27 mouse cellular contexts compared by ENCODE assay signal in genomic region chr7:98142247-98142646, GRCm38 (mm10). TPM values are rescaled to one million over a fixed set of nuclear protein-coding genes. Genes with fewer than 3 reads are reported as not detected.
DNase-seq lines count a peak whose midpoint lies in the region; ATAC-seq and TF ChIP-seq lines count a peak whose summit lies in the region.
"Had no signal": no experiment of that assay in that cellular context is flagged by ENCODE, and none has a peak within 500 bp of the region (broad histone marks: within the 10 kb centered on the region; RNA-seq: fewer than 3 reads in every experiment).

No protein-coding gene starts in this region.

- no peak overlapping the region for H3K4me3 ChIP-seq in hindbrain, embryonic 13.5 days
- H3K4me3 ChIP-seq in hindbrain, embryonic 11.5 days (ENCODE audit: low read depth, low read length): no peak overlapping the region
- no peak overlapping the region for H3K4me3 ChIP-seq in midbrain, embryonic 10.5 days
- H3K4me3 ChIP-seq in midbrain, embryonic 14.5 days (replicated peaks; ENCODE audit: low read depth, low read length): no peak overlapping the region
- H3K4me3 ChIP-seq in hindbrain, postnatal 0 days (ENCODE audit: low read length): no peak overlapping the region
- H3K4me3 ChIP-seq in neural tube, embryonic 15.5 days (replicated peaks): no peak overlapping the region
- H3K4me3 ChIP-seq: embryonic facial prominence, embryonic 13.5 days; erythroblast, embryonic 14.5 days; heart, embryonic 15.5 days; stomach, embryonic 15.5 days had no signal

- H3K27me3 ChIP-seq in hindbrain, embryonic 13.5 days: peaks cover 8% of the 10 kb centered on the region; the same call in 1 of the 2 replicates
- H3K27me3 ChIP-seq in hindbrain, embryonic 11.5 days (ENCODE audit: control insufficient read depth, insufficient read depth, low read length): no peaks in the 10 kb centered on the region
- no peaks in the 10 kb centered on the region for H3K27me3 ChIP-seq in midbrain, embryonic 10.5 days (ENCODE audit: low read depth, poor library complexity, severe bottlenecking)
- H3K27me3 ChIP-seq in midbrain, embryonic 14.5 days (ENCODE audit: control insufficient read depth, insufficient read depth, low read length): no peaks in the 10 kb centered on the region
- no peaks in the 10 kb centered on the region for H3K27me3 ChIP-seq in hindbrain, postnatal 0 days (ENCODE audit: insufficient read depth, low read length)
- H3K27me3 ChIP-seq in neural tube, embryonic 15.5 days (replicated peaks): no peaks in the 10 kb centered on the region
- H3K27me3 ChIP-seq: embryonic facial prominence, embryonic 13.5 days; heart, embryonic 15.5 days; stomach, embryonic 15.5 days had no signal

- 36% methylated on average over 8 of the region's 8 CpGs for WGBS in hindbrain, embryonic 13.5 days
- 39% methylated on average over 8 of the region's 8 CpGs for WGBS in hindbrain, embryonic 11.5 days
- 37% methylated on average over 8 of the region's 8 CpGs for WGBS in midbrain, embryonic 10.5 days
- 20% methylated on average over 8 of the region's 8 CpGs for WGBS in midbrain, embryonic 14.5 days
- 28% methylated on average over 8 of the region's 8 CpGs for whole genome bisulfite sequencing in hindbrain, postnatal 0 days
- 37% methylated on average over 8 of the region's 8 CpGs for WGBS in neural tube, embryonic 15.5 days

- no peak overlapping the region for H3K4me2 ChIP-seq in hindbrain, embryonic 13.5 days
- no peak overlapping the region for H3K4me2 ChIP-seq in hindbrain, embryonic 11.5 days (replicated peaks; ENCODE audit: low read depth, low read length)
- H3K4me2 ChIP-seq in midbrain, embryonic 14.5 days (ENCODE audit: low read length): no peak overlapping the region
- no peak overlapping the region for H3K4me2 ChIP-seq in hindbrain, postnatal 0 days (ENCODE audit: low read depth, low read length)
- H3K4me2 ChIP-seq in neural tube, embryonic 15.5 days: no peak overlapping the region
- H3K4me2 ChIP-seq: embryonic facial prominence, embryonic 13.5 days; heart, embryonic 15.5 days; stomach, embryonic 15.5 days had no signal

- H3K9ac ChIP-seq in hindbrain, embryonic 13.5 days: no peak overlapping the region
- H3K9ac ChIP-seq in hindbrain, embryonic 11.5 days (ENCODE audit: low read depth, low read length): no peak overlapping the region
- H3K9ac ChIP-seq in midbrain, embryonic 14.5 days (replicated peaks; ENCODE audit: low read length): no peak overlapping the region
- no peak overlapping the region for H3K9ac ChIP-seq in hindbrain, postnatal 0 days (replicated peaks; ENCODE audit: low read length)
- H3K9ac ChIP-seq in neural tube, embryonic 15.5 days (replicated peaks): no peak overlapping the region
- H3K9ac ChIP-seq: embryonic facial prominence, embryonic 13.5 days; heart, embryonic 15.5 days; stomach, embryonic 15.5 days had no signal

- H3K36me3 ChIP-seq in hindbrain, embryonic 13.5 days: no peaks in the 10 kb centered on the region
- H3K36me3 ChIP-seq in hindbrain, embryonic 11.5 days (ENCODE audit: control insufficient read depth, insufficient read depth, low read length): no peaks in the 10 kb centered on the region
- no peaks in the 10 kb centered on the region for H3K36me3 ChIP-seq in midbrain, embryonic 10.5 days
- H3K36me3 ChIP-seq in midbrain, embryonic 14.5 days (ENCODE audit: control insufficient read depth, insufficient read depth, low read length): no peaks in the 10 kb centered on the region
- H3K36me3 ChIP-seq in hindbrain, postnatal 0 days (ENCODE audit: insufficient read depth, low read length): no peaks in the 10 kb centered on the region
- peaks cover 6% of the 10 kb centered on the region; the same call in 1 of the 2 replicates for H3K36me3 ChIP-seq in neural tube, embryonic 15.5 days
- H3K36me3 ChIP-seq: embryonic facial prominence, embryonic 13.5 days; heart, embryonic 15.5 days; stomach, embryonic 15.5 days had no signal

- DNase-seq in hindbrain, embryonic 11.5 days (ENCODE audit: low spot score): no peak
- no peak for DNase-seq in midbrain, embryonic 10.5 days (ENCODE audit: low spot score)
- DNase-seq in midbrain, embryonic 14.5 days: no peak
- DNase-seq in hindbrain, postnatal 0 days (ENCODE audit: low spot score): peak; percentile 55
- DNase-seq in adrenal gland, postnatal 10 days: no peak
- DNase-seq: adrenal gland, adult 2 months; cerebellum, adult 18-20 months; cerebellum, postnatal 14 days; gastrocnemius, postnatal 36 days; heart, postnatal 36 days; kidney, adult 9 months; lung, postnatal 4 days; thymus, postnatal 25 days had no signal

- H3K27ac ChIP-seq in hindbrain, embryonic 13.5 days: peak overlapping the region; percentile 30; the same call in 1 of the 2 replicates
- no peak overlapping the region for H3K27ac ChIP-seq in hindbrain, embryonic 11.5 days (ENCODE audit: low read depth, low read length)
- peak overlapping the region; percentile 50; the same call in 1 of the 2 replicates for H3K27ac ChIP-seq in midbrain, embryonic 10.5 days (replicated peaks)
- no peak overlapping the region for H3K27ac ChIP-seq in midbrain, embryonic 14.5 days (replicated peaks; ENCODE audit: low read depth, low read length)
- peak overlapping the region; percentile 0; the same call in 1 of the 2 replicates for H3K27ac ChIP-seq in hindbrain, postnatal 0 days
- peak overlapping the region; percentile 37; the same call in 1 of the 2 replicates for H3K27ac ChIP-seq in neural tube, embryonic 15.5 days (replicated peaks)
- H3K27ac ChIP-seq: embryonic facial prominence, embryonic 13.5 days; heart, embryonic 15.5 days; stomach, embryonic 15.5 days had no signal

- peaks cover 44% of the 10 kb centered on the region for H3K4me1 ChIP-seq in hindbrain, embryonic 13.5 days (replicated peaks)
- no peaks in the 10 kb centered on the region for H3K4me1 ChIP-seq in hindbrain, embryonic 11.5 days (replicated peaks; ENCODE audit: control insufficient read depth, insufficient read depth, low read length)
- peaks cover 48% of the 10 kb centered on the region for H3K4me1 ChIP-seq in midbrain, embryonic 10.5 days
- no peaks in the 10 kb centered on the region for H3K4me1 ChIP-seq in midbrain, embryonic 14.5 days (ENCODE audit: control insufficient read depth, insufficient read depth, low read length)
- peaks cover 14% of the 10 kb centered on the region for H3K4me1 ChIP-seq in hindbrain, postnatal 0 days (ENCODE audit: insufficient read depth, low read length)
- peaks cover 33% of the 10 kb centered on the region for H3K4me1 ChIP-seq in neural tube, embryonic 15.5 days

- no peak for TF ChIP-seq CTCF in hindbrain, postnatal 0 days (IDR thresholded peaks at IDR 0.05; ENCODE audit: low read depth)

- ATAC-seq in hindbrain, embryonic 13.5 days (ENCODE audit: low FRiP score): 0 out of 2 replicates have a peak, but pooled peaks have one; percentile 9
- ATAC-seq in hindbrain, embryonic 11.5 days (ENCODE audit: low FRiP score): no peak
- ATAC-seq in midbrain, embryonic 14.5 days (ENCODE audit: low FRiP score, low TSS enrichment): no peak
- peak; percentile 63 for ATAC-seq in hindbrain, postnatal 0 days
- ATAC-seq in neural tube, embryonic 15.5 days (ENCODE audit: low FRiP score): peak; percentile 58

- no peaks in the 10 kb centered on the region for H3K9me3 ChIP-seq in hindbrain, embryonic 13.5 days
- no peaks in the 10 kb centered on the region for H3K9me3 ChIP-seq in hindbrain, embryonic 11.5 days (ENCODE audit: control insufficient read depth, low read length)
- H3K9me3 ChIP-seq in midbrain, embryonic 10.5 days (replicated peaks): no peaks in the 10 kb centered on the region
- H3K9me3 ChIP-seq in midbrain, embryonic 14.5 days (ENCODE audit: control insufficient read depth, low read length): no peaks in the 10 kb centered on the region
- no peaks in the 10 kb centered on the region for H3K9me3 ChIP-seq in hindbrain, postnatal 0 days (ENCODE audit: low read length)
- H3K9me3 ChIP-seq in neural tube, embryonic 15.5 days (replicated peaks): no peaks in the 10 kb centered on the region
- H3K9me3 ChIP-seq: embryonic facial prominence, embryonic 13.5 days; heart, embryonic 15.5 days; stomach, embryonic 15.5 days had no signal

RNA-seq across cellular contexts. Expression of gene Omp, which starts 3.1 kb away (rescaled TPM):
- 0.30 and 0.49 TPM in 2 replicates for polyA plus RNA-seq in hindbrain, embryonic 13.5 days (2015; fragmentation: Nextera tagmentation; extraction: Ambion mirVana)
- 0.24 and 0.25 TPM in 2 replicates for polyA plus RNA-seq in hindbrain, embryonic 11.5 days (2014; fragmentation: Nextera tagmentation; extraction: Ambion mirVana)
- 0.10 TPM in 2 replicates for polyA plus RNA-seq in midbrain, embryonic 10.5 days (2016; fragmentation: Nextera tagmentation; extraction: Ambion mirVana)
- polyA plus RNA-seq in midbrain, embryonic 14.5 days (2014; fragmentation: Nextera tagmentation; extraction: Ambion mirVana): 0.29 and 0.43 TPM in 2 replicates
- 0.07 and 0.47 TPM in 2 replicates for total RNA-seq in hindbrain, postnatal 0 days (2014; rRNA removed)
- 0.48 and 0.49 TPM in 2 replicates for polyA plus RNA-seq in hindbrain, postnatal 0 days (2015; fragmentation: Nextera tagmentation; extraction: Ambion mirVana)
- 0.81 and 0.91 TPM in 2 replicates for polyA plus RNA-seq in neural tube, embryonic 15.5 days (2015; fragmentation: Nextera tagmentation; extraction: Ambion mirVana)
- 1 to 10 TPM in 1 of 2 experiments, under 1 TPM in 1; 0.66 to 1.2 TPM for total RNA-seq in adrenal gland, postnatal 10 days (2021)

RNA-seq across cellular contexts. Expression of gene Myo7a, which starts 22.9 kb away (rescaled TPM):
- 17.3 and 18.4 TPM in 2 replicates for polyA plus RNA-seq in hindbrain, embryonic 13.5 days (2015; fragmentation: Nextera tagmentation; extraction: Ambion mirVana)
- polyA plus RNA-seq in hindbrain, embryonic 11.5 days (2014; fragmentation: Nextera tagmentation; extraction: Ambion mirVana): 10.7 and 15.2 TPM in 2 replicates
- polyA plus RNA-seq in midbrain, embryonic 10.5 days (2016; fragmentation: Nextera tagmentation; extraction: Ambion mirVana): 17.7 and 19.2 TPM in 2 replicates
- polyA plus RNA-seq in midbrain, embryonic 14.5 days (2014; fragmentation: Nextera tagmentation; extraction: Ambion mirVana): 20.3 and 21.0 TPM in 2 replicates
- total RNA-seq in hindbrain, postnatal 0 days (2014; rRNA removed): 42.1 and 50.8 TPM in 2 replicates
- polyA plus RNA-seq in hindbrain, postnatal 0 days (2015; fragmentation: Nextera tagmentation; extraction: Ambion mirVana): 10.7 and 11.9 TPM in 2 replicates
- polyA plus RNA-seq in neural tube, embryonic 15.5 days (2015; fragmentation: Nextera tagmentation; extraction: Ambion mirVana): 14.4 and 16.0 TPM in 2 replicates
- total RNA-seq in adrenal gland, postnatal 10 days (2021): 10 to 100 TPM; 48.9 to 87.1 TPM

RNA-seq across cellular contexts. Expression of gene Capn5, which starts 35.8 kb away (rescaled TPM):
- 15.3 and 16.3 TPM in 2 replicates for polyA plus RNA-seq in hindbrain, embryonic 13.5 days (2015; fragmentation: Nextera tagmentation; extraction: Ambion mirVana)
- 4.8 and 5.3 TPM in 2 replicates for polyA plus RNA-seq in hindbrain, embryonic 11.5 days (2014; fragmentation: Nextera tagmentation; extraction: Ambion mirVana)
- polyA plus RNA-seq in midbrain, embryonic 10.5 days (2016; fragmentation: Nextera tagmentation; extraction: Ambion mirVana): 6.4 and 7.0 TPM in 2 replicates
- 9.8 and 9.9 TPM in 2 replicates for polyA plus RNA-seq in midbrain, embryonic 14.5 days (2014; fragmentation: Nextera tagmentation; extraction: Ambion mirVana)
- total RNA-seq in hindbrain, postnatal 0 days (2014; rRNA removed): 48.5 and 59.0 TPM in 2 replicates
- polyA plus RNA-seq in hindbrain, postnatal 0 days (2015; fragmentation: Nextera tagmentation; extraction: Ambion mirVana): 20.2 and 23.0 TPM in 2 replicates
- 23.6 and 29.4 TPM in 2 replicates for polyA plus RNA-seq in neural tube, embryonic 15.5 days (2015; fragmentation: Nextera tagmentation; extraction: Ambion mirVana)
- total RNA-seq in adrenal gland, postnatal 10 days (2021): 10 to 100 TPM in 1 of 2 experiments, 1 to 10 TPM in 1; 8.2 to 13.4 TPM

RNA-seq across cellular contexts. Expression of gene B3gnt6, which starts 57.0 kb away (rescaled TPM):
- 0.27 TPM in 1 of 2 replicates, not detected in the other for polyA plus RNA-seq in hindbrain, embryonic 13.5 days (2015; fragmentation: Nextera tagmentation; extraction: Ambion mirVana)
- 0.10 and 0.20 TPM in 2 replicates for polyA plus RNA-seq in hindbrain, embryonic 11.5 days (2014; fragmentation: Nextera tagmentation; extraction: Ambion mirVana)
- 0.06 TPM in 1 of 2 replicates, not detected in the other for polyA plus RNA-seq in midbrain, embryonic 10.5 days (2016; fragmentation: Nextera tagmentation; extraction: Ambion mirVana)
- 0.12 and 0.32 TPM in 2 replicates for polyA plus RNA-seq in midbrain, embryonic 14.5 days (2014; fragmentation: Nextera tagmentation; extraction: Ambion mirVana)
- total RNA-seq in hindbrain, postnatal 0 days (2014; rRNA removed): 1.2 and 1.5 TPM in 2 replicates
- 0.76 and 1.2 TPM in 2 replicates for polyA plus RNA-seq in hindbrain, postnatal 0 days (2015; fragmentation: Nextera tagmentation; extraction: Ambion mirVana)
- 0.49 and 0.77 TPM in 2 replicates for polyA plus RNA-seq in neural tube, embryonic 15.5 days (2015; fragmentation: Nextera tagmentation; extraction: Ambion mirVana)
- 1 to 10 TPM; 2.3 to 3.3 TPM for total RNA-seq in adrenal gland, postnatal 10 days (2021)
- total RNA-seq: gastrocnemius, adult 18-20 months; gastrocnemius, postnatal 36 days; heart, adult 8-10 months; heart, postnatal 36 days; liver, adult 2 months; megakaryocyte-erythroid progenitor cell, adult 5-6 weeks; neutrophil, adult 5-6 weeks had no signal
- polyA plus RNA-seq: C2C12; embryonic facial prominence, embryonic 13.5 days; erythroblast, embryonic 14.5 days; heart, embryonic 15.5 days; intestine, embryonic 14.5 days; limb, embryonic 11.5 days had no signal

Comparison
In these comparisons a context has a peak if more than half of its experiments do, and no peak if none do; other contexts are left out.
1. ATAC-seq: peak in hindbrain, embryonic 13.5 days (single experiment), hindbrain, postnatal 0 days (single experiment) and neural tube, embryonic 15.5 days (single experiment); none in hindbrain, embryonic 11.5 days (single experiment) and midbrain, embryonic 14.5 days (single experiment).
2. H3K27ac ChIP-seq: peak in hindbrain, embryonic 13.5 days (single experiment), midbrain, embryonic 10.5 days (single experiment), hindbrain, postnatal 0 days (single experiment) and neural tube, embryonic 15.5 days (single experiment); none in hindbrain, embryonic 11.5 days (single experiment) and midbrain, embryonic 14.5 days (single experiment).